Mouse (Mus musculus): Measurements from ENCODE around the gene Fmnl3.

GRCm38 (mm10) chr15:99358952-99359351 is 11.3 kb downstream of the Fmnl3 start:
- TF ChIP-seq GATA1 (IDR thresholded peaks at IDR 0.05; ENCODE audit: low read length) (no peak), TAL1 (IDR thresholded peaks at IDR 0.05; ENCODE audit: low read length) (no peak)

All from erythroblast, embryonic 14.5 days (primary cell).